Mouse (Mus musculus): ENCODE measurements at regions not wholly inside any gene's neighbourhood (a gene's known extent, or its start where the extent isn't known, plus 50 kb on each side); places are given as distances from the start of the nearest gene placed in this dataset.

DNA sequence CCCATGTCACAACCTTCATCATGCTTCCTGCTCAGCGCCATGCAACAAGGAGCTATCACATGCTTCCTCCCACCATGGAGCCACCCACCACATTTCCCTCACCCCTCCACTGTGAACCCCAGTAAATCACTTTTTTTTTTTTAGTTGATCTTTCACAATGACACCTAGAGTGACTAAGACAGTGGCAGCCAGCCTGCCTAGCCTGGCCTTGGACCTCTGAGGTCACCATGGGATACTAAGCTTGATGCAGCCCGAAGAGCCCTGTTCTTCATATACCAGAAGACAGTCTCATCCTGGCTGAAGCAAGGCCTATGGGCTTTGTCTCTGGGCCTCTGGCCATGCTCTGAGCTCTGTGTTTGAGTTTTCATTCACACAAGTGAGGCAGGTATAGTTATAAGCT, 154.2 kb upstream of the Rpl38 start:
- H3K36me3 ChIP-seq (ENCODE audit: control insufficient read depth, insufficient read depth, low read length) = no peaks in the 10 kb centered on the region
- no peaks in the 10 kb centered on the region for H3K9me3 ChIP-seq (ENCODE audit: control insufficient read depth, low read length)
- H3K9ac ChIP-seq (ENCODE audit: low read depth, low read length) = no peak overlapping the region
- H3K27ac ChIP-seq (replicated peaks; ENCODE audit: low read depth, low read length) = no peak overlapping the region
- no peak for DNase-seq (ENCODE audit: low spot score)
- 89% methylated on average over 2 of the region's 2 CpGs for WGBS
- H3K4me3 ChIP-seq (ENCODE audit: low read depth, low read length) = no peak overlapping the region
- 0 out of 2 replicates have a peak, but pooled peaks cover 6% of the 10 kb centered on the region for H3K27me3 ChIP-seq (replicated peaks; ENCODE audit: control insufficient read depth, insufficient read depth, low read length)
- H3K4me2 ChIP-seq (ENCODE audit: low read depth, low read length) = no peak overlapping the region
- no peaks in the 10 kb centered on the region for H3K4me1 ChIP-seq (ENCODE audit: control insufficient read depth, insufficient read depth, low read length)
- ATAC-seq (ENCODE audit: low read depth) = no peak

DNA sequence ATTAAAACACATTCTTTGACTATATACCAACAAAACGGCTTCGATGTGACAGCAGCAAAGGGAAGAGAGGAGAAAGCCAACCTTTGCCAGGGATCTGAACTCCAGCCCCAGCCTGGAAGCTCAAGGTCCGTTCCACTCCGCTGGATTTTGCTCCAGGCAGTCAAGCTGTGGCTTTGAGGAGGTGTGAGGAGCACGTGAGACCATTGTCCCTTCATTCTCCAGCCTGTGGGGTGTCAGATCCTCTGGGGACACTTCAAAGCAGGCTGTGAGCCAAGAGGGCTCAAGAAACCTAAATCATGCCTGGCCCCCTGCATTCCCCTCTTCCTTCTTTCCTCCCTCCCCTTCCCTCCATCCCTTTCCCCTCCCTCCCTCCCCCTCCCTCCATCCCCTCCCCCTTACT, 154.9 kb upstream of the Rpl38 start:
- H3K27ac ChIP-seq (replicated peaks; ENCODE audit: low read depth, low read length) = no peak overlapping the region
- H3K4me1 ChIP-seq (ENCODE audit: control insufficient read depth, insufficient read depth, low read length) = no peaks in the 10 kb centered on the region
- H3K4me3 ChIP-seq (ENCODE audit: low read depth, low read length) = no peak overlapping the region
- H3K27me3 ChIP-seq (replicated peaks; ENCODE audit: control insufficient read depth, insufficient read depth, low read length) = 0 out of 2 replicates have a peak, but pooled peaks cover 6% of the 10 kb centered on the region
- WGBS = 11% methylated on average over 5 of the region's 5 CpGs
- H3K36me3 ChIP-seq (ENCODE audit: control insufficient read depth, insufficient read depth, low read length) = no peaks in the 10 kb centered on the region
- H3K4me2 ChIP-seq (ENCODE audit: low read depth, low read length) = no peak overlapping the region
- H3K9ac ChIP-seq (ENCODE audit: low read depth, low read length) = no peak overlapping the region
- no peaks in the 10 kb centered on the region for H3K9me3 ChIP-seq (ENCODE audit: control insufficient read depth, low read length)
- ATAC-seq (ENCODE audit: low read depth) = no peak
- DNase-seq (ENCODE audit: low spot score) = no peak

DNA sequence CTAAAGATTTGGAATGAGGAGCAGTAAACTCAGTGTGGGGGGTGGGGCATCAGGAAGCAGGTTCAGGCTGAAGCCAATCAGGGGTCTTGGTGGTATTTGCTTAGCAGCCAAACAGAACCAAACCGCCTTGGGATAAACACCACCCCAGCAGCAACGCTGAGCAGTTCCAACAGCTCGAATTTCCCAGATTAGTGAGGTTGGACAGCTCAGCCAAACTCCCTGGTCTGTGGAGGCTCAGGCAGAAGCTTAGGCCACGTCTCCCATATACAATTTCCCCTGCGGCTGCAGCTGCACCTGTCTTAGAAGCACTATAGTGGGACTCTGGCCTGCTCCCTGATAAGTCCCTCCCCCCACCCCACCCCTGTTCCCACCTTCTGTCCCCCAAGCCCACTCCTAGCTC, 156.3 kb upstream of the Rpl38 start:
- Histone ChIP-seq H3K9ac (ENCODE audit: low read depth, low read length) (no peak overlapping the region), H3K36me3 (ENCODE audit: control insufficient read depth, insufficient read depth, low read length) (no peaks in the 10 kb centered on the region), H3K4me2 (ENCODE audit: low read depth, low read length) (no peak overlapping the region), H3K27me3 (replicated peaks; ENCODE audit: control insufficient read depth, insufficient read depth, low read length) (0 out of 2 replicates have a peak, but pooled peaks cover 6% of the 10 kb centered on the region), H3K9me3 (ENCODE audit: control insufficient read depth, low read length) (no peaks in the 10 kb centered on the region), H3K27ac (replicated peaks; ENCODE audit: low read depth, low read length) (no peak overlapping the region), H3K4me3 (ENCODE audit: low read depth, low read length) (no peak overlapping the region), H3K4me1 (ENCODE audit: control insufficient read depth, insufficient read depth, low read length) (no peaks in the 10 kb centered on the region)
- ATAC-seq (ENCODE audit: low read depth) (peak; percentile 87), DNase-seq (ENCODE audit: low spot score) (peak; percentile 81)
- WGBS = 7% methylated on average over 5 of the region's 5 CpGs

DNA sequence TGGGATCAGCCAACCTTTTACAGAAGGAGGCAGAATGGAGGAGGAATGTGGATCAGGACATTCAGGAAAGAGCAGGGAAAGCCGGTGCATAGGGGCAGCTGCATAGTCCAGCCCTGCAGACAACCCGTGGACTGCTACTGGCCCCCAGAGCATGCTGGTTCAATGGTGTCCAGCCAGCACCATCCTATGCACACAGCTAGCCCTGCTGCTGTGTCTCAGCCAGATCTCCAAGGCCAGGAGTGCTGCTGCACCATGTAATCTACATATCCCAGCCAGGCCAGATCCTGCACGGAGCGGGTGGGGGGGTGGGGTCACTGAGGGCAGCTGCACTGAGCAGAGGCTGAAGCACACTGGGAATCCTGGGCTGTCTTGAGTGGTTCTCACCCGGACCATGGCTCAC, 165.8 kb upstream of the Rpl38 start:
- WGBS = 16% methylated on average over 5 of the region's 5 CpGs
- no peak for DNase-seq (ENCODE audit: low spot score)

DNA sequence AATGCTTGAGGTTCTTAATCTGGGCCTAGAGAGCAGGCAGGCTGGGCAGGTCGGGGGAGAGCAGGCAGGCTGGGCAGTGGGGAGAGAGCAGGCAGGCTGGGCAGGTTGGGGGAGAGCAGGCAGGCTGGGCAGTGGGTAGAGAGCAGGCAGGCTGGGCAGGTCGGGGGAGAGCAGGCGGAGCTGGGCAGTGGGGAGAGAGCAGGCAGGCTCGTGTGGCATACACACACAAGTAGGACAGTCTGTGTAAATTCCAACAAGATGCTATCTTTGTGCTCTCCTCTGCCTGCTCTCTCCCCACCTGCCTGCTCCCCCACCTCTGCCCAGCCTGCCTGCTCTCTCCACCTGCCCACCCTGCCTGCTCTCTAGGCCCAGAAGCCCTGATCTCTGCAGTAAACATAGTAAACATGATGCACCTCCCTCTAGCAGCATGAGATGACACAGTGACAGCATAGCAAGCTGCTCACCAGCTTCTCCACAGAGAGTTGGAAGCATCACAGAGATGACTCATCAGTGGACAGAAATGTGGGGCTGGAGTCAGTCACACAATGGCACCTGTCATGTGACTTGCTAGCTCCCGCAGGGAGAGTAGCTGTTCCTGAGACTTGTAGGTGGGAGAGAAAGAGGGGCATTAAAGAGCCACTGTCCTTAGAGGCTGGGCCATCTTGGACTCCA, 166.3 kb upstream of the Rpl38 start:
- no peaks in the 10 kb centered on the region for H3K27me3 ChIP-seq (replicated peaks; ENCODE audit: control insufficient read depth, insufficient read depth, low read length)
- no peak overlapping the region for H3K9ac ChIP-seq (ENCODE audit: low read depth, low read length)
- no peak overlapping the region for H3K4me2 ChIP-seq (ENCODE audit: low read depth, low read length)
- WGBS = 52% methylated on average over 5 of the region's 5 CpGs
- DNase-seq (ENCODE audit: low spot score) (no peak), ATAC-seq (ENCODE audit: low read depth) (no peak)
- H3K36me3 ChIP-seq (ENCODE audit: control insufficient read depth, insufficient read depth, low read length) = no peaks in the 10 kb centered on the region
- no peaks in the 10 kb centered on the region for H3K9me3 ChIP-seq (ENCODE audit: control insufficient read depth, low read length)
- H3K27ac ChIP-seq (replicated peaks; ENCODE audit: low read depth, low read length) = no peak overlapping the region
- H3K4me3 ChIP-seq (ENCODE audit: low read depth, low read length) = no peak overlapping the region
- H3K4me1 ChIP-seq (ENCODE audit: control insufficient read depth, insufficient read depth, low read length) = no peaks in the 10 kb centered on the region

More for the DNA sequence above, 165.8 kb upstream of the Rpl38 start:
- H3K4me3 ChIP-seq (ENCODE audit: low read depth, low read length) = no peak overlapping the region
- no peak overlapping the region for H3K9ac ChIP-seq (ENCODE audit: low read depth, low read length)
- no peaks in the 10 kb centered on the region for H3K9me3 ChIP-seq (ENCODE audit: control insufficient read depth, low read length)
- no peak overlapping the region for H3K4me2 ChIP-seq (ENCODE audit: low read depth, low read length)
- no peak for ATAC-seq (ENCODE audit: low read depth)
- H3K36me3 ChIP-seq (ENCODE audit: control insufficient read depth, insufficient read depth, low read length) = no peaks in the 10 kb centered on the region
- H3K27ac ChIP-seq (replicated peaks; ENCODE audit: low read depth, low read length) = no peak overlapping the region
- H3K27me3 ChIP-seq (replicated peaks; ENCODE audit: control insufficient read depth, insufficient read depth, low read length) = no peaks in the 10 kb centered on the region
- H3K4me1 ChIP-seq (ENCODE audit: control insufficient read depth, insufficient read depth, low read length) = no peaks in the 10 kb centered on the region

DNA sequence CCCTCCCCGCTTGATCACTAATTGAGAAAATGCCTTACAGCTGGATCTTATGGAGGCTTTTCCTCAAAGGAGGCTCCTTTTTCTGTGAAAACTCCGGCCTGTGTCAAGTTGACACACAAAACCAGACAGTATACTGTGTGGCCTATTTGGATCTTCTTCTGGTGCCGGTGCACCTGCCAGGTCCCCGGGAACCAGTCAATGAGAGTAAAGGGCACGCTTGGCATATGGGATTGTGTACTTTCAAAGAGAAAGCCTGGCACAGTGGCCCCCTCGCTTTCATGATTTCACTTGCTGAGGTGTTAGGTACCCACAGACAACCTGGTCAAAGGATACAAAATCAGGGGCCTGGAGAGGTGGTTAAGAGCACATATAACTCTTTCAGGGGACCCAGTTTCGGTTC, 167.9 kb upstream of the Rpl38 start:
- Histone ChIP-seq H3K4me3 (ENCODE audit: low read depth, low read length) (no peak overlapping the region), H3K4me2 (ENCODE audit: low read depth, low read length) (no peak overlapping the region), H3K4me1 (ENCODE audit: control insufficient read depth, insufficient read depth, low read length) (0 out of 2 replicates have a peak, but pooled peaks cover 3% of the 10 kb centered on the region), H3K27ac (replicated peaks; ENCODE audit: low read depth, low read length) (no peak overlapping the region), H3K36me3 (ENCODE audit: control insufficient read depth, insufficient read depth, low read length) (no peaks in the 10 kb centered on the region), H3K9ac (ENCODE audit: low read depth, low read length) (no peak overlapping the region), H3K27me3 (replicated peaks; ENCODE audit: control insufficient read depth, insufficient read depth, low read length) (no peaks in the 10 kb centered on the region), H3K9me3 (ENCODE audit: control insufficient read depth, low read length) (no peaks in the 10 kb centered on the region)
- no peak for DNase-seq (ENCODE audit: low spot score)
- no peak for ATAC-seq (ENCODE audit: low read depth)
- WGBS = 79% methylated on average over 7 of the region's 7 CpGs

DNA sequence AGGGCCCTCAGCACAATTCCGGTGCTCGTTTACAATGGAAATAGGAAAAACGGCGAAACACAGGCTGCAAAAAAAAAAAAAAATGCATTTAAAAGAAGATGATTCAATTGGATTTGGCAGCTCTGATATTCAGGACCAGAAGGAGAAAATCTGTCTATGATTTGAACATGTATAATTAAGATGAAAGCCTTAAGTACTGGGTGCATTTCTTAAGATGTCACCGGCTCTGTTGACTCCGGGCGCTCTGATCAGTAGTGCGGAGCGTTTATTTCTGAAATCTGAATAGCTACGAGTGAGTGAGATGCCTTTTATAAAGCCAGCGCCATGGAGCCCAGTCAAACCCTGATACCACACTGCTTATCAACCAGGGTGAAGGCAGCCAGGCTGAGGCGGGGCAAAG, 168.7 kb upstream of the Rpl38 start:
- no peak overlapping the region for H3K9ac ChIP-seq (ENCODE audit: low read depth, low read length)
- no peaks in the 10 kb centered on the region for H3K36me3 ChIP-seq (ENCODE audit: control insufficient read depth, insufficient read depth, low read length)
- whole genome bisulfite sequencing = 76% methylated on average over 12 of the region's 12 CpGs
- H3K4me1 ChIP-seq (ENCODE audit: control insufficient read depth, insufficient read depth, low read length) = 0 out of 2 replicates have a peak, but pooled peaks cover 3% of the 10 kb centered on the region
- ATAC-seq (ENCODE audit: low read depth) (no peak), DNase-seq (ENCODE audit: low spot score) (no peak)
- H3K4me2 ChIP-seq (ENCODE audit: low read depth, low read length) = no peak overlapping the region
- no peaks in the 10 kb centered on the region for H3K27me3 ChIP-seq (replicated peaks; ENCODE audit: control insufficient read depth, insufficient read depth, low read length)
- no peak overlapping the region for H3K4me3 ChIP-seq (ENCODE audit: low read depth, low read length)
- no peak overlapping the region for H3K27ac ChIP-seq (replicated peaks; ENCODE audit: low read depth, low read length)
- no peaks in the 10 kb centered on the region for H3K9me3 ChIP-seq (ENCODE audit: control insufficient read depth, low read length)

DNA sequence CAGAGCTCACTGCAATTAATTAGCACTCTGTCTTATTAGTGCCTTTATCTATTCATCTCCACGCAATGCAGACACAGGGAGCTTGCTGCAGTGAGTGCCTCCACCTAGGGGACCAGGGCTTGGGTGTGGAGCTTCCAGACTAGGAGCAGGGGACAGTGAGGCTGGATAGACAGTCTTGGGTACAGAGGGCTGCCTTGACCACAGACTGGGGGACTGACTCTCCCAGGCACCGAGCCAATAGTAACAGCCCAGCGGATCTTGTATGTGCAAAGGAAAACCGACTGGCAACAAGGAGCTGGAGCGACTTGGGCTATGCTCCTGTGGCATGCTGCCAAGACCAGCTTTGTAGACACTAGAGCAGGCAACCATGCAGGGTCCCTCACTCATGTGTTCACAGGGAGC, 172.8 kb upstream of the Rpl38 start:
- 0 out of 2 replicates have a peak, but pooled peaks cover 5% of the 10 kb centered on the region for H3K27me3 ChIP-seq (replicated peaks; ENCODE audit: control insufficient read depth, insufficient read depth, low read length)
- H3K4me2 ChIP-seq (ENCODE audit: low read depth, low read length) = no peak overlapping the region
- H3K9ac ChIP-seq (ENCODE audit: low read depth, low read length) = no peak overlapping the region
- no peaks in the 10 kb centered on the region for H3K9me3 ChIP-seq (ENCODE audit: control insufficient read depth, low read length)
- H3K36me3 ChIP-seq (ENCODE audit: control insufficient read depth, insufficient read depth, low read length) = no peaks in the 10 kb centered on the region
- peak; percentile 50; the same call in 1 of the 2 replicates for ATAC-seq (ENCODE audit: low read depth)
- H3K4me3 ChIP-seq (ENCODE audit: low read depth, low read length) = no peak overlapping the region
- H3K4me1 ChIP-seq (ENCODE audit: control insufficient read depth, insufficient read depth, low read length) = 0 out of 2 replicates have a peak, but pooled peaks cover 3% of the 10 kb centered on the region
- DNase-seq (ENCODE audit: low spot score) = peak; percentile 76
- WGBS = 26% methylated on average over 5 of the region's 5 CpGs
- no peak overlapping the region for H3K27ac ChIP-seq (replicated peaks; ENCODE audit: low read depth, low read length)

DNA sequence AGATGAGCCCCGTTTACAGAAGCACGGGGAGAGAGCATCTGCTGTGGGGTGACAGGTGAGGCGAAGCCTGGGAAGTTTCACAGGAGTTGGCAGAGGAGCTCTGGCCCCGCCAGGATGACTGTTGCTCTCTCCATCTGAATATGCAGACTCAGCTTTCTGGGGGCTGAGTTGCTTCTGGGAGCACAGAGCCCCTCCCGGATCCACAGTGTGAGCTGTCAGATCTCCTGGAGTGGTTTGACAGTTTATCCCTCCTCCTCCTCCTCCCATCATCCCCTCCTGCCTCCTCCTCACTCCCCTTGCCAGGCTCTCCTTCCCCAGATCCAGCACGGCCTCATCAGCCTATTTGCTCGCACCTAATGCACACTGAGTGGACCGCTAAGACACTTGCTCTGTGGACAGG, 181.9 kb upstream of the Rpl38 start:
- H3K27ac ChIP-seq (replicated peaks; ENCODE audit: low read depth, low read length) = no peak overlapping the region
- H3K27me3 ChIP-seq (replicated peaks; ENCODE audit: control insufficient read depth, insufficient read depth, low read length) = no peaks in the 10 kb centered on the region; the same call in 1 of the 2 replicates
- H3K4me3 ChIP-seq (ENCODE audit: low read depth, low read length) = no peak overlapping the region
- no peak overlapping the region for H3K4me2 ChIP-seq (ENCODE audit: low read depth, low read length)
- no peaks in the 10 kb centered on the region for H3K9me3 ChIP-seq (ENCODE audit: control insufficient read depth, low read length)
- H3K9ac ChIP-seq (ENCODE audit: low read depth, low read length) = no peak overlapping the region
- 47% methylated on average over 7 of the region's 8 CpGs for WGBS
- peak; percentile 22 for DNase-seq (ENCODE audit: low spot score)
- H3K4me1 ChIP-seq (ENCODE audit: control insufficient read depth, insufficient read depth, low read length) = peaks cover 9% of the 10 kb centered on the region
- no peak for ATAC-seq (ENCODE audit: low read depth)
- no peaks in the 10 kb centered on the region for H3K36me3 ChIP-seq (ENCODE audit: control insufficient read depth, insufficient read depth, low read length)

Data from embryonic facial prominence, embryonic 14.5 days (tissue).